Mouse (Mus musculus): ENCODE data around the gene Ugt1a6a.

- TF ChIP-seq CTCF (IDR thresholded peaks at IDR 0.05; ENCODE audit: borderline replicate concordance, insufficient read depth, low read length) = no peak
- TF ChIP-seq POLR2A (IDR thresholded peaks at IDR 0.05; ENCODE audit: low read depth, low read length) = no peak
Measured at GRCm38 (mm10) chr1:88214462-88214952, 79.9 kb downstream of the Ugt1a6a start.
